Mouse (Mus musculus): Measurements from ENCODE around the gene Tmem72.

- TF ChIP-seq EP300 (optimal IDR thresholded peaks at IDR 0.05) (no peak), CTCF (IDR thresholded peaks at IDR 0.05; ENCODE audit: low read depth) (peak; percentile 74)
Observed at GRCm38 (mm10) chr6:116651437-116652118, 65.1 kb downstream of the Tmem72 start.
